Mouse (Mus musculus): Measurements from ENCODE around the gene Phactr2.
"Not testable (repeated sequence)": the region's sequence is repeated elsewhere in the genome, so short reads cannot be mapped to it uniquely, and the experiment has no call there.

Gene Phactr2

GRCm38 (mm10) chr10:13473833-13474567 lies at the start of gene Phactr2:
Phactr2 (minus strand) TSS chr10:13474412.
- peak; percentile 15 for DNase-seq (ENCODE audit: low spot score)

- no peak for DNase-seq (ENCODE audit: low spot score)
Measured at GRCm38 (mm10) chr10:13521857-13522256, 47.6 kb upstream of the Phactr2 start.

- no peak for DNase-seq (ENCODE audit: low spot score)
Measured at GRCm38 (mm10) chr10:13502371-13502770, 28.2 kb upstream of the Phactr2 start.

GRCm38 (mm10) chr10:13501533-13501932 lies 27.3 kb upstream of the Phactr2 start:
- not testable (repeated sequence) for DNase-seq (ENCODE audit: low spot score)

- peak; percentile 49 for DNase-seq (ENCODE audit: low spot score)
Measured at GRCm38 (mm10) chr10:13500938-13501496, 26.8 kb upstream of the Phactr2 start.

- DNase-seq (ENCODE audit: low spot score): no peak
Measured at GRCm38 (mm10) chr10:13500473-13500872, 26.3 kb upstream of the Phactr2 start.

- no peak for DNase-seq (ENCODE audit: low spot score)
Measured at GRCm38 (mm10) chr10:13499331-13499730, 25.1 kb upstream of the Phactr2 start, which contains the start of gene Fuca2. Fuca2 (plus strand) TSS chr10:13499540.

- no peak for DNase-seq (ENCODE audit: low spot score)
Measured at GRCm38 (mm10) chr10:13496315-13496714, 22.1 kb upstream of the Phactr2 start.

- no peak for DNase-seq (ENCODE audit: low spot score)
Measured at GRCm38 (mm10) chr10:13493978-13494686, 19.9 kb upstream of the Phactr2 start.

- no peak for DNase-seq (ENCODE audit: low spot score)
Measured at GRCm38 (mm10) chr10:13489671-13490070, 15.5 kb upstream of the Phactr2 start.

GRCm38 (mm10) chr10:13485958-13486357 lies 11.7 kb upstream of the Phactr2 start:
- no peak for DNase-seq (ENCODE audit: low spot score)

- DNase-seq (ENCODE audit: low spot score): no peak
Measured at GRCm38 (mm10) chr10:13479341-13479740, 5.1 kb upstream of the Phactr2 start.

GRCm38 (mm10) chr10:13475121-13475520 lies 909 bp upstream of the Phactr2 start:
- DNase-seq (ENCODE audit: low spot score): no peak

- no peak for DNase-seq (ENCODE audit: low spot score)
Measured at GRCm38 (mm10) chr10:13474568-13474955, 350 bp upstream of the Phactr2 start.

- no peak for DNase-seq (ENCODE audit: low spot score)
Measured at GRCm38 (mm10) chr10:13473287-13473832, 852 bp downstream of the Phactr2 start.

GRCm38 (mm10) chr10:13470236-13470635 lies 4.0 kb downstream of the Phactr2 start:
- DNase-seq (ENCODE audit: low spot score): no peak

GRCm38 (mm10) chr10:13468025-13468529 lies 6.1 kb downstream of the Phactr2 start:
- DNase-seq (ENCODE audit: low spot score): not testable (repeated sequence)

GRCm38 (mm10) chr10:13466925-13467324 lies 7.3 kb downstream of the Phactr2 start:
- DNase-seq (ENCODE audit: low spot score): no peak

- DNase-seq (ENCODE audit: low spot score): not testable (repeated sequence)
Measured at GRCm38 (mm10) chr10:13464295-13464694, 9.9 kb downstream of the Phactr2 start.

- DNase-seq (ENCODE audit: low spot score): no peak
Measured at GRCm38 (mm10) chr10:13453200-13453990, 20.8 kb downstream of the Phactr2 start.

GRCm38 (mm10) chr10:13451640-13452039 lies 22.6 kb downstream of the Phactr2 start:
- no peak for DNase-seq (ENCODE audit: low spot score)
